Mouse (Mus musculus): ENCODE measurements around the gene Shcbp1l. TPM values are rescaled to one million over a fixed set of nuclear protein-coding genes. Genes with fewer than 3 reads are reported as not detected.
"Not testable (repeated sequence)": the region's sequence is repeated elsewhere in the genome, so short reads cannot be mapped to it uniquely, and the experiment has no call there.

Shcbp1l gene
- 0.13 and 0.26 TPM in 2 replicates for polyA plus RNA-seq (2015; fragmentation: Nextera tagmentation; extraction: Ambion mirVana)

DNA sequence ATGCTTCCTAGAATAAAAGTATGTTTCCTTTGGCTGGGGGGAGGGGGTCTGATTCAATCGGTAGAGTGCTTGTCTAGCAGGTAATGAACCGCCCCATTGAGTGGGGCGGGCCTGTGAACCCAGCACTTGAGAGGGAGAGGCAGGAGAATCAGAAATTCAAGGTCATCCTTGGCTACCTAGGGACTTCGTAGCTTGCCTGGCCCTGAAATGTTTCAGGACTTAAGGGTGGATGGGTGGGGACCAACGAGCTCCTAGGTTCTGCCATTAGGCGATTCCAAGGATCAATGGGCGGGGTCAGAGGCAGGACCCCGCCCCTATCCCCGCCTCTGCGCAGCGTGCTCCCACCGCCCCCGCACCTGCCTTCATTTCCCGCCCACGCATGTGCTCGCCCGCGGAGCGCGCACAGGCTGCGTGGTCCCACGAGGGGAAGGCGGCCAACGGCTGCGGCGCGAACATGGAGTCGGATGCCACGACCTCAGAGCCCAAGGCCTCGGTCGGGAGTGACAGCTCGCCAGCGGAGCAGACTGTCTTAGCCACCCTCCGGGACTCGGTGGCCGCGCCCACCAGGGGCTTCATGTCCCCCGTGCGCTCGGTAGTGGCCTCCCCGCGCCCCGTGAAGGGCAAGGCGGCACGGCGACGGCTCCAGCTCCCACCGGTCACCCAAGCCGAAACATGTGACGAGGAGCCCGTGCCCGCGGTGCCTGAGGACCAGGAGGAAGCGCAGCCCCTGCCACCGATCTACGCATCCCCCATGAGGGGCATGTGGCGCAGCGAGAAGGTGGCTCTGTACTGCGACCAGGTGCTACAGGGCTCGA, at the start of gene Shcbp1l:
TSS of gene Shcbp1l (plus strand) at position 393 of the 815 bp plus-strand sequence.
- Histone ChIP-seq H3K4me3 (replicated peaks) (peak within 1 kb of the TSS; percentile 48), H3K36me3 (no peaks in the 10 kb centered on the region), H3K4me2 (replicated peaks) (peak within 1 kb of the TSS; percentile 98), H3K4me1 (replicated peaks) (peaks cover 8% of the 10 kb centered on the region; the same call in 1 of the 2 replicates), H3K27ac (no peak within 1 kb of the TSS), H3K27me3 (replicated peaks) (0 out of 2 replicates have a peak, but pooled peaks cover 5% of the 10 kb centered on the region), H3K9ac (peak within 1 kb of the TSS; percentile 47), H3K9me3 (no peaks in the 10 kb centered on the region)
- ATAC-seq = peak; percentile 97
- WGBS = 3% methylated on average over 60 of the region's 60 CpGs

GRCm38 (mm10) chr1:153376446-153376845, 48.5 kb upstream of the Shcbp1l start:
- no peak overlapping the region for H3K9ac ChIP-seq
- no peaks in the 10 kb centered on the region for H3K9me3 ChIP-seq
- no peak overlapping the region for H3K4me3 ChIP-seq (replicated peaks)
- H3K4me2 ChIP-seq (replicated peaks) = no peak overlapping the region
- no peak for ATAC-seq
- no peaks in the 10 kb centered on the region for H3K27me3 ChIP-seq (replicated peaks)
- H3K27ac ChIP-seq = no peak overlapping the region
- H3K36me3 ChIP-seq = no peaks in the 10 kb centered on the region
- H3K4me1 ChIP-seq (replicated peaks) = 0 out of 2 replicates have a peak, but pooled peaks cover 6% of the 10 kb centered on the region
- 38% methylated on average over 6 of the region's 6 CpGs for WGBS

- no peaks in the 10 kb centered on the region for H3K9me3 ChIP-seq
- no peak overlapping the region for H3K4me3 ChIP-seq (replicated peaks)
- H3K4me1 ChIP-seq (replicated peaks) = 0 out of 2 replicates have a peak, but pooled peaks cover 6% of the 10 kb centered on the region
- no peak overlapping the region for H3K4me2 ChIP-seq (replicated peaks)
- 67% methylated on average over 6 of the region's 6 CpGs for WGBS
- H3K27me3 ChIP-seq (replicated peaks) = no peaks in the 10 kb centered on the region
- no peaks in the 10 kb centered on the region for H3K36me3 ChIP-seq
- H3K27ac ChIP-seq = no peak overlapping the region
- ATAC-seq = no peak
- no peak overlapping the region for H3K9ac ChIP-seq
These were observed 46.4 kb upstream of the Shcbp1l start for GRCm38 (mm10) chr1:153378587-153378986.

- H3K9me3 ChIP-seq = no peaks in the 10 kb centered on the region
- 0 out of 2 replicates have a peak, but pooled peaks cover 6% of the 10 kb centered on the region for H3K4me1 ChIP-seq (replicated peaks)
- H3K36me3 ChIP-seq = no peaks in the 10 kb centered on the region
- no peaks in the 10 kb centered on the region for H3K27me3 ChIP-seq (replicated peaks)
- no peak overlapping the region for H3K4me2 ChIP-seq (replicated peaks)
- H3K4me3 ChIP-seq (replicated peaks) = no peak overlapping the region
- no peak for ATAC-seq
- no peak overlapping the region for H3K27ac ChIP-seq
- H3K9ac ChIP-seq = no peak overlapping the region
- 78% methylated on average over 5 of the region's 5 CpGs for WGBS
These were observed 45.1 kb upstream of the Shcbp1l start for GRCm38 (mm10) chr1:153379832-153380231.

DNA sequence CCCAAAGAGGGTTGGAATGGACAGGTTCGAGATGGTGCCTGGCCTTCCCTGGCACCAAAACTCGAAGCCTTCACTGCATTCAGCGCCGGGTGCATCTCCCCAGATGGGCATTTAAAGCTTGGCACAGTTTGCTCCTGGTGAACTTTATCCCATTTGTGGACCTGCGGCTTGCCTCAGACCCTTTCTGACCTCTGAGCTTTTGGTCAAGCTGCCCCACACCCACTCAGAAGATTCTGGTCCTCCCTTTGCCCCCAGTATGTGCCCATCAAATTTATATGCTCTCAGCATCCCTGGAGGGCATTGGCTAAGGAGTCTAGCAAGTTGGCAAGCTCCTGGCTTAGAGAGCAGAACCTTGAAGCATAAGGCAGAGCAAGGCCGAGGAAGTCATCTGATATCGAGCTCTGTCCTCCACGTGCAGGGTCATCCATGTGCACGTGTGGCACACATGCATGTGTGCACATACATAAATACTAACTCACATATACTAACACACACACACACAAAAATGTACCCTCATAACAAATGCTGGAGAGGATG, 44.1 kb upstream of the Shcbp1l start:
- Histone ChIP-seq H3K9me3 (no peaks in the 10 kb centered on the region), H3K4me2 (replicated peaks) (no peak overlapping the region), H3K4me3 (replicated peaks) (no peak overlapping the region), H3K27me3 (replicated peaks) (no peaks in the 10 kb centered on the region), H3K4me1 (replicated peaks) (0 out of 2 replicates have a peak, but pooled peaks cover 6% of the 10 kb centered on the region), H3K27ac (no peak overlapping the region), H3K9ac (no peak overlapping the region), H3K36me3 (no peaks in the 10 kb centered on the region)
- ATAC-seq = no peak
- 86% methylated on average over 9 of the region's 9 CpGs for WGBS

- Histone ChIP-seq H3K9ac (no peak overlapping the region), H3K27ac (no peak overlapping the region), H3K27me3 (replicated peaks) (no peaks in the 10 kb centered on the region), H3K36me3 (no peaks in the 10 kb centered on the region), H3K4me2 (replicated peaks) (no peak overlapping the region), H3K4me1 (replicated peaks) (no peaks in the 10 kb centered on the region; the same call in 1 of the 2 replicates), H3K4me3 (replicated peaks) (no peak overlapping the region), H3K9me3 (no peaks in the 10 kb centered on the region)
- 70% methylated on average over 6 of the region's 6 CpGs for WGBS
- ATAC-seq = no peak
These were observed 39.9 kb upstream of the Shcbp1l start for GRCm38 (mm10) chr1:153385081-153385480.

GRCm38 (mm10) chr1:153385661-153386060, 39.3 kb upstream of the Shcbp1l start:
- not testable (repeated sequence) for H3K4me2 ChIP-seq (replicated peaks); H3K9ac ChIP-seq; H3K4me1 ChIP-seq (replicated peaks); H3K9me3 ChIP-seq; H3K27me3 ChIP-seq (replicated peaks); ATAC-seq; H3K4me3 ChIP-seq (replicated peaks); H3K36me3 ChIP-seq; H3K27ac ChIP-seq
- WGBS = 84% methylated on average over 5 of the region's 5 CpGs

- Histone ChIP-seq H3K4me1 (replicated peaks) (no peaks in the 10 kb centered on the region; the same call in 1 of the 2 replicates), H3K36me3 (no peaks in the 10 kb centered on the region), H3K4me2 (replicated peaks) (no peak overlapping the region), H3K9me3 (no peaks in the 10 kb centered on the region), H3K4me3 (replicated peaks) (no peak overlapping the region), H3K27me3 (replicated peaks) (no peaks in the 10 kb centered on the region), H3K27ac (no peak overlapping the region), H3K9ac (no peak overlapping the region)
- 47% methylated on average over 25 of the region's 25 CpGs for WGBS
- peak; percentile 94 for ATAC-seq
These were observed 38.5 kb upstream of the Shcbp1l start for GRCm38 (mm10) chr1:153386271-153387069.

- H3K27me3 ChIP-seq (replicated peaks); H3K4me1 ChIP-seq (replicated peaks); H3K9me3 ChIP-seq; H3K27ac ChIP-seq; H3K36me3 ChIP-seq; ATAC-seq; H3K9ac ChIP-seq; H3K4me2 ChIP-seq (replicated peaks); H3K4me3 ChIP-seq (replicated peaks): not testable (repeated sequence)
- 77% methylated on average over 4 of the region's 4 CpGs for WGBS
These were observed 29.3 kb upstream of the Shcbp1l start for GRCm38 (mm10) chr1:153395706-153396105.

DNA sequence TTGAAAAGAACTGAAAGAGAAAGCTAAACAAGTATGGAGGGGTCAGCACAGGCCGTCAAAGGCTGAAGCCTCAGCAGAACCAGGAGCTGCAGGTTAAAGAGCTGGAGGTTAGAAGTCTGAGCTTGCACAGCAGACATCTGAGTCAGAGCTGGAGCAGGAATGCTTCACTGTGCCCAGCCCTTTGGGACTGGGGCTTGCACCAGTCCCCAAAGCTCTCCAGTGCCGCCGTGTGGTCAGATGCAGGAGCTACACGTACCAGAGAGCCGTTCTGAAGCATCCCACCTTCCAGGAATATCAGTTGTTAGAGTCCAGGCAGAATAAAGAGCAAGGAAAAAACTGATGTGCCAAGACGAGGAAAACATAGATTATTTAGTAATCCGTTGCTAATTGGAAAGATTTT, 23.2 kb upstream of the Shcbp1l start:
- H3K4me2 ChIP-seq (replicated peaks) = no peak overlapping the region
- no peak overlapping the region for H3K27ac ChIP-seq
- no peak overlapping the region for H3K9ac ChIP-seq
- 3% methylated on average over 7 of the region's 7 CpGs for WGBS
- no peaks in the 10 kb centered on the region for H3K36me3 ChIP-seq
- H3K27me3 ChIP-seq (replicated peaks) = no peaks in the 10 kb centered on the region
- H3K4me3 ChIP-seq (replicated peaks) = no peak overlapping the region
- no peaks in the 10 kb centered on the region for H3K9me3 ChIP-seq
- H3K4me1 ChIP-seq (replicated peaks) = no peaks in the 10 kb centered on the region
- peak; percentile 91 for ATAC-seq

GRCm38 (mm10) chr1:153407641-153408040, 17.3 kb upstream of the Shcbp1l start:
- H3K27me3 ChIP-seq (replicated peaks); H3K4me2 ChIP-seq (replicated peaks); H3K4me3 ChIP-seq (replicated peaks); H3K9me3 ChIP-seq; ATAC-seq; H3K36me3 ChIP-seq; H3K27ac ChIP-seq; H3K9ac ChIP-seq; H3K4me1 ChIP-seq (replicated peaks): not testable (repeated sequence)
- 79% methylated on average over 11 of the region's 11 CpGs for WGBS

- H3K4me1 ChIP-seq (replicated peaks); H3K4me3 ChIP-seq (replicated peaks); H3K9me3 ChIP-seq; H3K9ac ChIP-seq; H3K36me3 ChIP-seq; H3K27me3 ChIP-seq (replicated peaks); H3K27ac ChIP-seq; H3K4me2 ChIP-seq (replicated peaks); ATAC-seq: not testable (repeated sequence)
- WGBS = 85% methylated on average over 5 of the region's 5 CpGs
These were observed 16.7 kb upstream of the Shcbp1l start for GRCm38 (mm10) chr1:153408296-153408695.
